Mouse (Mus musculus) limb, embryonic 12.5 days (tissue): Measurements from ENCODE around the gene Nr1h4. TPM values are rescaled to one million over a fixed set of nuclear protein-coding genes. Genes with fewer than 3 reads are reported as not detected.

Experiments used
- ATAC-seq: fragments of 200-750 bp; cut with Nextera tagmentation; 2 replicates; pipeline ENCODE4 v1.8.0; 2017; ENCODE audit warnings: low read depth, moderate TSS enrichment; ENCODE audit not compliant: insufficient number of reproducible peaks, insufficient read depth, low FRiP score, low TSS enrichment
- H3K27ac ChIP-seq: fragments of 300-500 bp; sonication (generic); 2 replicates; pipeline ENCODE4 v1.5.1; 2016; ENCODE audit warnings: mild to moderate bottlenecking, moderate library complexity
- H3K27me3 ChIP-seq: fragments of 300-500 bp; sonication (generic); 2 replicates; pipeline ENCODE4 v1.6.1; 2016; ENCODE audit warnings: mild to moderate bottlenecking, moderate library complexity
- H3K36me3 ChIP-seq: fragments of 300-500 bp; sonication (generic); 2 replicates; pipeline ENCODE4 v1.6.1; 2016; ENCODE audit warnings: mild to moderate bottlenecking, moderate library complexity
- H3K4me1 ChIP-seq: fragments of 300-500 bp; sonication (generic); replicated peaks from 2 replicates; pipeline ENCODE4 v1.6.1; 2016
- H3K4me2 ChIP-seq: fragments of 300-500 bp; sonication (generic); 2 replicates; pipeline ENCODE4 v1.6.1; 2016; ENCODE audit warnings: mild to moderate bottlenecking, moderate library complexity
- H3K4me3 ChIP-seq: fragments of 300-500 bp; sonication (generic); replicated peaks from 2 replicates; pipeline ENCODE4 v1.5.1; 2016; ENCODE audit warnings: mild to moderate bottlenecking
- H3K9ac ChIP-seq: fragments of 300-500 bp; sonication (generic); replicated peaks from 2 replicates; pipeline ENCODE4 v1.6.1; 2016; ENCODE audit warnings: mild to moderate bottlenecking, moderate library complexity
- H3K9me3 ChIP-seq: fragments of 300-500 bp; sonication (generic); 2 replicates; pipeline ENCODE4 v1.6.1; 2016; ENCODE audit warnings: mild to moderate bottlenecking, moderate library complexity
- WGBS: fragments of 180-500 bp; shearing (Covaris S2); methylation state at CpG from one replicate; pipeline ENCODE4 v1.1.7; 2016; 5-methylcytosine and 5-hydroxymethylcytosine counted together
- polyA plus RNA-seq: library from polyadenylated mRNA; unstranded; fragments of >200 nt; fragmentation: Nextera tagmentation; extraction: Ambion mirVana; gene quantifications from 2 replicates; pipeline ENCODE4 v1.2.1, GENCODE M21; 2016

Gene Nr1h4
- polyA plus RNA-seq, 1 experiment from 2014 or later: not detected

GRCm38 (mm10) chr10:89501902-89502301, 31.5 kb downstream of the Nr1h4 start:
- Histone ChIP-seq H3K27me3 (no peaks in the 10 kb centered on the region), H3K4me2 (no peak overlapping the region), H3K9ac (no peak overlapping the region), H3K4me3 (no peak overlapping the region), H3K9me3 (no peaks in the 10 kb centered on the region), H3K36me3 (no peaks in the 10 kb centered on the region), H3K4me1 (no peaks in the 10 kb centered on the region), H3K27ac (no peak overlapping the region)
- 75% methylated on average over 6 of the region's 6 CpGs for WGBS
- no peak for ATAC-seq

- WGBS: 80% methylated on average over 7 of the region's 7 CpGs
- Histone ChIP-seq H3K4me1 (no peaks in the 10 kb centered on the region), H3K9ac (no peak overlapping the region), H3K9me3 (no peaks in the 10 kb centered on the region), H3K27ac (no peak overlapping the region), H3K27me3 (no peaks in the 10 kb centered on the region), H3K4me3 (no peak overlapping the region), H3K36me3 (no peaks in the 10 kb centered on the region), H3K4me2 (no peak overlapping the region)
- no peak for ATAC-seq
Measured at GRCm38 (mm10) chr10:89495537-89495936, 37.8 kb downstream of the Nr1h4 start.

DNA sequence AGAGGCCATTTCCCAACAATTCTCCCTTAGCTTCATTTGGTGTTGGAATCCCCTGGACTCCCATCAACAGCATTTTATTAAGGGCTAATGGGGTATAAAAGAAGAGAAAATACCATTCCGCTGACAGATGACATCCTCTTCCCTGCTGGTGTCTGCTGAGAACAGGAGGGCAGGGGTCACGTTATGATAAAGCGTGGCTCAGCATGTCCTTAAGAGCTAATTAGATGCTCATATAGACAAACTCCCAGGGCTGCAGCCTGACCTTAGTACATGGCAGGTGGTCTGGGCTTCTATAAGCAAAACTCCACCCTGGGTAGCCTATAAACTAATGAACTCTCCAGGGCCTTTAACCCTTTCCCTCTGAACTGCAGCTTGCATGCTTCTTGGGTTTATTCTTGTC, 42.1 kb downstream of the Nr1h4 start:
- ATAC-seq: no peak
- Histone ChIP-seq H3K27me3 (no peaks in the 10 kb centered on the region; the same call in 1 of the 2 replicates), H3K4me3 (no peak overlapping the region), H3K9ac (no peak overlapping the region), H3K9me3 (no peaks in the 10 kb centered on the region), H3K4me2 (no peak overlapping the region), H3K27ac (no peak overlapping the region), H3K36me3 (no peaks in the 10 kb centered on the region), H3K4me1 (no peaks in the 10 kb centered on the region)
- WGBS: 22% methylated on average over 3 of the region's 3 CpGs

GRCm38 (mm10) chr10:89490250-89490649, 43.1 kb downstream of the Nr1h4 start:
- H3K9me3 ChIP-seq: no peaks in the 10 kb centered on the region
- no peak overlapping the region for H3K4me3 ChIP-seq
- no peaks in the 10 kb centered on the region for H3K4me1 ChIP-seq
- no peaks in the 10 kb centered on the region for H3K36me3 ChIP-seq
- no peak for ATAC-seq
- H3K9ac ChIP-seq: no peak overlapping the region
- 84% methylated on average over 3 of the region's 3 CpGs for WGBS
- H3K4me2 ChIP-seq: no peak overlapping the region
- H3K27ac ChIP-seq: no peak overlapping the region
- H3K27me3 ChIP-seq: no peaks in the 10 kb centered on the region; the same call in 1 of the 2 replicates

- H3K27ac ChIP-seq: no peak overlapping the region
- H3K4me3 ChIP-seq: no peak overlapping the region
- H3K9me3 ChIP-seq: no peaks in the 10 kb centered on the region
- no peak for ATAC-seq
- H3K4me2 ChIP-seq: no peak overlapping the region
- 84% methylated on average over 4 of the region's 4 CpGs for WGBS
- H3K9ac ChIP-seq: no peak overlapping the region
- H3K27me3 ChIP-seq: no peaks in the 10 kb centered on the region; the same call in 1 of the 2 replicates
- H3K36me3 ChIP-seq: no peaks in the 10 kb centered on the region
- no peaks in the 10 kb centered on the region for H3K4me1 ChIP-seq
Measured at GRCm38 (mm10) chr10:89489459-89489858, 43.9 kb downstream of the Nr1h4 start.

DNA sequence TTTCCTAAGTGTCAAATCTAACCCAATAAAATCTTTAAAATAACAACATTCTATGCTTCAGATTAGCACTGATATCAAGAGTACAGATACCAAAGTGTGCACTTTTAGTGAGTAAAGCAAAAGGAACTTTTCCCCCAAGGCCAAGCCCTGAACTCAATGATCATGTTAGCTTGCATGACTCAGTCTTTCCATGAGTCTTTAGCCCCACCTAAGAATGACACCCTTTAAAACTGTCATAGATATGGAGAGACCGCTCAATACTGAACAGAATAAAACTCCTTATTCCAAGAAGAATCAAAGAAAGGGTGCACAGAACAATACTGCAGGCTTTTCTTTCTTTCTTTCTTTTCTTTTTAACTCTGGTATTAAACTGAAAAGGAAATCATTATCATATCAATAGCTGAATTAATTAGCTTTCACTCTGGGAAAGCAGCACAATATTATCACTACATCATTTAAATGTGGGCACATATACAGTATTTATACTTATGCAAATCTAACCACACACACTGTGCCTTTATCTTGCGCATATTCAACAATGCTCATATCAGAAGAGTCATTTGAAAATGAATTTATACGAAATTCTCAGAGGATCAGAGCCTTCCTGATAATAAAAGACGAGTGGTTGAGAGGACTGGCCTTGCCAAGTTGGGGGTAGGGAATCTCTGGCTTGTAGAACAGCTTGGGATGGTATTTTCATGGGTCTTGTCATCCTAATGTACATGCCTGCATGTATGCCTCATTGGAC, 46.2 kb downstream of the Nr1h4 start:
- no peaks in the 10 kb centered on the region for H3K36me3 ChIP-seq
- no peak overlapping the region for H3K9ac ChIP-seq
- H3K27ac ChIP-seq: no peak overlapping the region
- no peak overlapping the region for H3K4me2 ChIP-seq
- H3K9me3 ChIP-seq: no peaks in the 10 kb centered on the region
- no peaks in the 10 kb centered on the region for H3K4me1 ChIP-seq
- no peak overlapping the region for H3K4me3 ChIP-seq
- no peak for ATAC-seq
- H3K27me3 ChIP-seq: no peaks in the 10 kb centered on the region; the same call in 1 of the 2 replicates
- 75% methylated on average over 4 of the region's 4 CpGs for whole genome bisulfite sequencing

DNA sequence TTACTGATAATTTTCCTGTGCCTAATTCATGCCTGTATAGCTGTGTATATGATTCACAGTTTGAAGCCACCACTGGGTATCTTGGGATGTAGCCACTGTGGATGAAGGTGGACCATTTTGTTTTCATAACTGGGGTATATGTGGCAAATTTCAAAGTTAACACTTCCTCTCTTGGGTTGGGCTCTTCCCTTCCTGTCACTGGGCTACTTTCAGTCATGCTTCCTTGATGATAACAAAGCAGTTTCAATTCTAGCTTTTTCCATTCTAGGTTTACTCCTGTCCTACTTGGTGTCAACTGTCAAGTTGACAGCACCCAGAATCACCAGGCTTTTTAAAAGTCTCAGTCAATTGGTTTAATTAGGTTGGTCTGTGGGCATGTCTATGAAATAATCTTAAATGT, 48.5 kb downstream of the Nr1h4 start:
- Histone ChIP-seq H3K9ac (no peak overlapping the region), H3K4me1 (no peaks in the 10 kb centered on the region), H3K27me3 (no peaks in the 10 kb centered on the region; the same call in 1 of the 2 replicates), H3K27ac (no peak overlapping the region), H3K4me3 (no peak overlapping the region), H3K36me3 (no peaks in the 10 kb centered on the region), H3K4me2 (no peak overlapping the region), H3K9me3 (no peaks in the 10 kb centered on the region)
- ATAC-seq: no peak

DNA sequence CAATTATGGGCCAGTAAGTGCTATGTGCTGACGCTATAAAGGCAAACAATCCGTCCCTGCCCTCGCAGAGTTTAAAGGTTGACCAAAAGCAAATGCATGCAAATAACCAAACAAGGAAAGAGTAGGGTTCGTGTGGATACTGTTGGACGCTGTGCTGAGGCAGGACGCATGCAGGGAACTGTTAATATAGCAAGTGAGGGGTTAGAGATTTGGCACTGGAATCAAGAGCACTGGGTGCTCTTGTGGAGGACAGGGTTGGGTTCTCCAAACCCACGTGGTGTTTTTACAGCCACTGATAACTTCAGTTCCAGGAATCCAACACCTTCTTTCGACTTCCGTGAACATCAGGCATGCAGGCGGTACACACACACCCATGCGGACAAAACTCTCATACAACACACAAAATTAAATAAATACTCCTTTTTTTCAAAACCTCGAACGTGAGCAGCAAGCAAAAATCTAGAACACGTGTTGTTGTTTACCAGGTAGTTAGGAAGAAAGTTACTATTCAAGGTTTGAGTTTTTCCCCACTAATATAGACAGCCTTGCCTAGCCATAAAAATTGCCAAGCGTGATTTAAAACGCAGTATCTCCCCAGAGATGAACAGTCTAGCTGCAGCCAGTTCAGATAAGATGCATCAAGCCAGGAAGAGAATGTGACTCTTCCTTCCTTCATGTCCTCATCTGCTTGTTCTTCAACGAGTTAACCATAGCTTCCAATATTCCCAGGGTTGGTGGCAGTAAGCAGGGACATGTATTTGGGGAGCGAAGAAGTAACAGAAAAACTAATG, 49.4 kb downstream of the Nr1h4 start:
- Histone ChIP-seq H3K4me2 (no peak overlapping the region), H3K4me3 (no peak overlapping the region), H3K27me3 (no peaks in the 10 kb centered on the region; the same call in 1 of the 2 replicates), H3K27ac (no peak overlapping the region), H3K4me1 (no peaks in the 10 kb centered on the region), H3K36me3 (no peaks in the 10 kb centered on the region), H3K9me3 (no peaks in the 10 kb centered on the region), H3K9ac (no peak overlapping the region)
- WGBS: 74% methylated on average over 18 of the region's 18 CpGs
- ATAC-seq: no peak

DNA sequence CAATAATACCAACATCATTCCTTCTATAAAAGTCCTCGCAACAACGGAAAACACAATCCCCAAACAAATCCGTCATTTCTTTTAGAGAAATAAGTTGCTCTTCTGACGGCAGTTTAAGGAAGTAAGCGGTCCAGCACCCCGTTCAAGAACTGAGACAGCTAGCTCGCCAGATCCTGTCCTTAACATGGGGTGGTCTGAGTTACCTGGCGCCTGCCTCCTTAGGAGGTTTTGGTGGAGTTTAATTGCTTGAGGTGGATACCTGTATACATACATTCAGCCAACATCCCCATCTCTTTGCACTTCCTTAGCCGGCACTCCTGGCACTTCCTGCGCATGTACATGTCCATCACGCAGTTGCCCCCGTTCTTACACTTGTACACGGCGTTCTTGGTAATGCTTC, 50.3 kb downstream of the Nr1h4 start:
- Histone ChIP-seq H3K36me3 (no peaks in the 10 kb centered on the region), H3K4me3 (no peak overlapping the region), H3K4me2 (no peak overlapping the region), H3K9me3 (no peaks in the 10 kb centered on the region), H3K9ac (no peak overlapping the region), H3K4me1 (no peaks in the 10 kb centered on the region), H3K27me3 (no peaks in the 10 kb centered on the region; the same call in 1 of the 2 replicates), H3K27ac (no peak overlapping the region)
- WGBS: 79% methylated on average over 14 of the region's 14 CpGs
- no peak for ATAC-seq

DNA sequence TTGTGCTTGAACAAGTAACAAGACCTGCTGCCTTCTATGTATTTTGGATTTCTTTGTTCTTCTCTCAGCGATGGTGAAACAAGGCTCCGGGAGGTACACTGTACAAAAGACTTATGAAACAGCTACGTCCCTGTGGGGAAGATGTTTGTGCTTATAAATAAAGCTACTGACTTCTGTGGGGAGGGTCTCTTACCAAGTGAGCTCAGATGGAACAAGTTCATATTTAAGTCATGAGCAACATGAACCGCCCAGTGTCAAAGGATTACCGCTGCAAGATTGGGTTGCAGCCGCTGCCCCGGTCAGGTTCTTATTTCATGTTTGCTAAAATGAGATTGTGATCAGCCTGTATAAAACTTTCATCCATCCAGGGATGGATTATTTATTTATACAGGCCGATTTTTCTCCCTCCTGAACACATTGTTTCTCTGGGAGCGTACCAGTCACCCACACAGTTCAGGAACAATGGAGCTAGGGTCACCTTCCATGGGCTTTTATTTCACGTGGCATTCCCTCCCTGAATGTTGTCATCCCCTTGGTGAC, 51.2 kb downstream of the Nr1h4 start:
- H3K4me3 ChIP-seq: no peak overlapping the region
- 80% methylated on average over 10 of the region's 10 CpGs for WGBS
- no peaks in the 10 kb centered on the region for H3K4me1 ChIP-seq
- no peak for ATAC-seq
- no peak overlapping the region for H3K9ac ChIP-seq
- no peaks in the 10 kb centered on the region; the same call in 1 of the 2 replicates for H3K27me3 ChIP-seq
- no peaks in the 10 kb centered on the region for H3K36me3 ChIP-seq
- no peak overlapping the region for H3K27ac ChIP-seq
- no peaks in the 10 kb centered on the region for H3K9me3 ChIP-seq
- no peak overlapping the region for H3K4me2 ChIP-seq

DNA sequence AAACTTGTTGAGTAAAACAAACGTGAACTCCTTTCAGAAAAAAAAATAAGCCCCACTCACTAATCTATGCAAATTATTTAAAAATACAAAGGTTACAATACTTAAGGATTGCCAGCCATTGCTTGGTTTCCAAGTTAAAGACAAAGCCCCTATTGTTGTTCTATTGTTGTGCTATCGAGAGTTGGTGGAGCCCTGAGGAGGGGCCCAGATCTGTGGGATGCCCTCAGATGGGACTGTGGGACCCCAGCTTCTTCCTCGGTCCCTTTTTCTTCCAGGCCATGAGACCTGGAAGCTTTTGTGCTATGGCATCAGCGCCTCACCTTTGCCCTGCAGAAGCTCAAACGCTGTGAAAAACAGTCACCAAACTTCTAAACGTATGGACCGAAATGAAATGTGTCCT, 51.7 kb downstream of the Nr1h4 start:
- H3K4me2 ChIP-seq: no peak overlapping the region
- WGBS: 66% methylated on average over 7 of the region's 7 CpGs
- H3K27ac ChIP-seq: no peak overlapping the region

More for the DNA sequence above, 51.7 kb downstream of the Nr1h4 start:
- no peaks in the 10 kb centered on the region for H3K9me3 ChIP-seq
- H3K36me3 ChIP-seq: no peaks in the 10 kb centered on the region
- no peak for ATAC-seq
- no peak overlapping the region for H3K4me3 ChIP-seq
- H3K9ac ChIP-seq: no peak overlapping the region
- no peaks in the 10 kb centered on the region; the same call in 1 of the 2 replicates for H3K27me3 ChIP-seq
- H3K4me1 ChIP-seq: no peaks in the 10 kb centered on the region
